Mouse (Mus musculus) G1E-ER4 (cell line): ENCODE measurements around the gene Gm21861. TPM values are rescaled to one million over a fixed set of nuclear protein-coding genes. Genes with fewer than 3 reads are reported as not detected.
"Not testable (repeated sequence)": the region's sequence is repeated elsewhere in the genome, so short reads cannot be mapped to it uniquely, and the experiment has no call there.

Source experiments
- GATA1 ChIP-seq: IDR thresholded peaks from one replicate; pipeline ENCODE4 v1.8.0; 2012; ENCODE audit warnings: low read length, inconsistent platforms
- polyA plus RNA-seq: library from polyadenylated mRNA; stranded (reverse); fragments of >175 nt; gene quantifications from 2 replicates; pipeline ENCODE4 v1.2.3, GENCODE M21; 2012

Gm21861 gene
- not detected in 2 replicates for polyA plus RNA-seq

- TF ChIP-seq GATA1, result not testable (repeated sequence)
Observed at GRCm38 (mm10) chrY:58814497-58814896, at the start of gene Gm21861. Gene Gm21861, minus strand, starts transcription at chrY:58814597.
